Mouse (Mus musculus): ENCODE measurements around the gene Slc35g1.

GRCm38 (mm10) chr19:38420751-38421295 lies 25.0 kb downstream of the Slc35g1 start:
- no peak for TF ChIP-seq CTCF (IDR thresholded peaks at IDR 0.05; ENCODE audit: low read depth)
- TF ChIP-seq EP300 (IDR thresholded peaks at IDR 0.05; ENCODE audit: low read depth), result no peak

Measured in liver, embryonic 14.5 days (tissue).